Mouse (Mus musculus): ENCODE measurements around the gene Lama2.
"Not testable (repeated sequence)": the region's sequence is repeated elsewhere in the genome, so short reads cannot be mapped to it uniquely, and the experiment has no call there.

Gene Lama2

DNA sequence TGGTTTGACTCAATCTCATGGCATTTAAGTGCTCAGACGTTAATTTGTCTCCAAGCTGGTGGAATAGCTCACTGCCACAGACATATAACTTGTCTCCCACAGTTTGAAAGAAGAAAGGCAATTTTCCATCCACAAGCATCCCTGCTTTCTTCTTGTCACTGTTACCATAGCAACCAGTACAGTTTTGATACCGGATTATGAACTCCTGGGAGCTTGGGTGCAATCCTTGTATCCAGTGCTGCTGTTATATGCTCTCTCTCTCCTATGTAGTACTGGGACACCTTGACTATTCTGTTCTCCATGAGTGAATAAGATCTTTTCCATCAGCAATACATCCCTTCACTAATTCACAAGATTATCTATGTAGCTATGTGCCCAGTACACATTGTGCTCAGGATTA lies 612.2 kb downstream of the Lama2 start:
- no peak for DNase-seq (ENCODE audit: low read depth)

DNA sequence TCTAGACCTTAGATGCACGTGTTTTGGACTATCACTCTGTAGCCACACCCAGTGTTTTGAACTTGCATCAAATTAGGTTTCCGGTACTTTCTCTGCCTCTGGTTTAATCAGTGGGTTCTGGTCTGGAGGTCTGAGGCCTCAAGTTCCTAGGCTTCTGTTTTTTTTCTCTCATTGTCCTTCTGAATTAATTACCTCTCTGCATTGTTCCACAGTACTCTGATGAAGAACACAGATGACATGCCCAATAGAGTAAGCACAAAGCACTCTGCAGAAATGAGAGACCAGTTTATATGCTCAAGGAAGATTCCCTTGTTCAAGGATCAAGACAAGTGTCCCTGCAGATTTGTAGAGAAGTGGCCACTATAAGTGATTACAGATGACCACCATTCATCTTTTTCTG lies 613.8 kb downstream of the Lama2 start:
- DNase-seq (ENCODE audit: low read depth) = no peak

DNA sequence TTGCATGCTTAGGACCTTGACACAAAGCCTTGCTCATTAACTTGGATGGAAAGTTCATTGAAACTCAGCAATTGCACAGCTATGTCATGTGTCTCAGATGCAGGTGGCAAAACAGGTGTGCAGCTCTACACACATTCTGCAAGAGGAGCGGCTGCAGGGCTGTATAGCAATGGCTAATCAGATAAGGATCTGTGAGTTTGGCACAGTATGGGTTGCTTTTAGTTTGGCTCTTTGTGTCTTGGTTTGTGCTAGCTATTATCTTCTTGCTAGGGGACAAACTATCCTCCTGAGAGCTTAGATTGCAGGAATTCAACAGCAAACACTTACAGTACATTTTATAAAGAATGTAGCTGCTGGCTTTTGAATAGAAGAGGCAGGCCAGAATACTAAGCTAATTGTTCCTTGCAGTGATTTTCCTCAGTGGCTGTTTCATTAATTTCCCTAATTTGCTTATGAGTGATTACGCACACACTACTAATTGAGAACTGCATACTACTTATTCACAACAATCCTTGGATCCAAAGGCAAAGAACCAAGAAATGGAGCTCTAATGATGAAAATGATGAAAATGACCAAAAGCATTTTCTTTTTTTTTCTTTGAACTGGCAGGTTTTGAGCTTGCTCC lies 617.9 kb downstream of the Lama2 start:
- DNase-seq (ENCODE audit: low read depth) = no peak

DNA sequence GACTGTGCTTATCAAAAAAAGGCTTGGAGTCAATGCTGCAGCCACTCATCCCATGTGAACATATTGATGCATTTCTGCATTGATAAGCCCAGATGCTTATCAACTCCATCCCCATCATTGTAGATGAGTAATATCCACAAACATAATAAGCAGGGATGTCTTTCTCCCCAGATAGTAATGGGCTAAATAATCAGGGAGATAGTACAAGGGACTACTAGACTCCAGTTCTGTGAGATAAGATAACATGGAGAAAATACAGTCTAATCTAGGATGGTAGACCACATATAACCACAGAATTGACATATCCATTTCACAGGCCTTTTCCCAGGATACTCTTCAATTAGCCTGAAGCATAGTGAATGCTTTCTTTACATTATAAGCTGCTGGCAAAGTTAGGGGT lies 622.9 kb downstream of the Lama2 start:
- DNase-seq (ENCODE audit: low read depth) = no peak

DNA sequence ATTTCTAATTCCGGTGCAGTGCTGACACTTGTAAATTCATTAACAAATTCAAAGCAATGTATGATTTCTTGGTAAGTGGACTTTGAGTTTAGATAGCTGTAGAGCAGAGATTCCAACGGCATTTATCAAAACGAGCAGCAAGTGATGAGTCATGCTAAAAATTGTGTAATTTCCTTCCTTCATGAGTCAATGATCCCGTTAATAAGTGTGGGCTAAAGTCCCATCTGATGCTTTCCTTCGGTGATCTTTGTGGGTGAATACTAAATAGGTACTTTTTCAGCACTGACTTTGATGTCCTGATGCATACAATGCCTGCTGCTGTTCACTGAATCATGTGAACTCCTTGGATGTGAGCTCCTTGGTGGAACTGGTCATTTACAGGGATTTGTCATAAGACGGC lies 623.6 kb downstream of the Lama2 start:
- DNase-seq (ENCODE audit: low read depth) = peak; percentile 6

DNA sequence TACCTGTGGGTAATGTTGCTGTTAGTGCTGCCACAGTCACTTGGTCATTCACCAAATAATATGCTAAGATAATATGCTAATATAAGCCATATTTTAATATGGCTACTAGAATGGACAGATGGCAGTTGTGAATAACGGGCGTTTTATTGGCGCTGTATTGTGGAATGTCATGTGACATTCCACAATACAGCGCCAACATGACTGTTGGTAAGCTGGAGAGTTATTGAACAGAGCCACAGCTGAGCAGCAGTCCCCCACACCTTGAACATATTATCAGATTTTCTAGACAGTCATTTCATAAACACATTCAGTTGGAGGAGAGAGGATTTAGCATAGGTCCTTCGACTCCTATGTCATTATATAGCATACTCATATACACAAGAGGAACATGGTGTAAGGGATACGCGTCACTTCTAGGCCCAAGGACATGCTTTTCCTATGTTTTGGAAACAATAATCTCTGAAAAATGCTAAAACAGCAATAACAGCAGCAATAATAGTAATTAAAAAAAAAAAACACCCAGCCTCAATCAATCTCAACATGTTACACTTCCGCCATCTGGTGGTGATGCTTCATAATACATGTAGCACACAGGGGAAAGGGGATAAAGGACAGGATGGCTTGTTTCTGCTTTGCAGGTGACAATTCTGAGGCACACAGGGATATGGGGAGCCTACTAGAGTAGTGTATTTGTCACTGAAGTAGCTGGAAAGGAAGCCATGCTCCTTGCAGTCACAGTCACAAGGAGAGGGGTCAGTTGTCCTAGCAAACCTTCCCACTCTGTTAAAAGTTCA lies 624.2 kb downstream of the Lama2 start:
- peak; percentile 69 for DNase-seq (ENCODE audit: low read depth)

DNA sequence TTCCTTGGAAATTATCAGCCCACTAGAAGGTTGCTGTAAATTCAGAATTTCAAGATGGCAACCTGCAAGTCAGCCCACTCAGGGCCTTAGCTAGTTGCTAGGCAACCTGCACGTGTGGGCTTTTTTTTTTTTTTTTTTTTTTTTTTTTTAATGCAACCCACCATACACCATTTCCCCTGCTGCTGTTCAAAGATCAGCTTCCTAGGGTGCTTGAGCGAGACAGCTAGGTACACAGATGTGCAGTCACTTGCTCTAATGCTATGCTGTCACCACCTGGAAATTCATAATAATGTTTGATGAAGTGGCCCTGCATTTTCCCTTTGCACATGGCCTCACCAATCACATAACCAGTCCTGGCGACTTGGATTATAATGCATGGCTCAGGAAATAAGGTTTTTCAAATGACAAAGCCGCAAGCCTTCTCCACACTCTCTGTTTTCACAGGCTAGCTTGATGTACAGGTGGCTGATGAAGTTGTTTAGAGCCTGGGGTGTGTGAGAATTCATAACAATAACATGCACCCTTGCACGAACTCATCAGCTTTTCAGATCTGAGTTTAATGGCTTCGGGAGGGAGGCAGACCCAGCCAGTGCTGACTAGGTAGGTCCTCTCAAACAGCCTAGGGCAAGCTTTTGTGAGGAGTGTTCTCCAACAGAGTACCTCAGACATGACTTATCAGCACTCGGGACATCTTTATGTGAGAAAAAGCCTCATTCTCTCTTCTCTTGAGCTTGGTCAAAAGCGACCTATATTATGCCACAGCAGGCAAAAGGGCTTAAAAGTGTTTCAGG lies 625.4 kb downstream of the Lama2 start:
- DNase-seq (ENCODE audit: low read depth) = no peak

DNA sequence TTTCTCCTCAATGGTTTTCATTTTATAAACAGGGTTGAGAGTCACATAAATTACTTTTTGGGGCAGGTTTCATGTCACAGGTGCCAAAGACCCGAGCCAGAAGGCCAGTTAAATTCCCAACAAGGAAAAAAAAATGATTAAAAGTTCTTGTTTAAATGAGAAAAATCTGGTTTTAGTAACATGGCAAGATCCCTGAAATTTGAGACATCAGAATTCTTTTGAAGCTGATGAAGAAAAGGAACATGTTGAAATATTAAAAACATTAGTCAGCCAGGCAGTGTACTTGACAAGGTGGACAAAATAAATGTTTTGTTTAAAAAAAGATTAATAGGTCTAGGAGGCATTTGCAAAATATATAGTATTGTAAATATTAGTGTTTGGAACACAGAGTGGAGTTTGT lies 634.1 kb downstream of the Lama2 start:
- DNase-seq (ENCODE audit: low read depth) = no peak

DNA sequence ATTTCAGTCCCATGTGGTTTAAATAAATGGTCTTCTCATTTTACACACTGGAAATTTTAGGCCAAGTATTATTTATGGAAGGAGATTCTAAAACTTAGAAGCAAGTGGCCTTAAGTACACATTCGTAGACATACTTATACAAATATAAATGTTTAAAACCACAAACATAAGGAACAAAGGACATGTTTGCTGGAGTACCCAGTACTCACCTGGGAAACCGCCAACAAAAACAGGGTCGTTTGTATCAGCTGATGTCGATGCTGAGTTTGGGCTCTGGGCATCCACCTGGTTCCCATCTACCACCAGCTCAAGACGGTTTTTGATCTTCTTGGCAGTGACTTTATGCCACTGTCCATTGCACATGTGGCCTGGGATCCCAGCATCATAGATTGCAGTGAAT lies 635.5 kb downstream of the Lama2 start:
- DNase-seq (ENCODE audit: low read depth) = not testable (repeated sequence)

DNA sequence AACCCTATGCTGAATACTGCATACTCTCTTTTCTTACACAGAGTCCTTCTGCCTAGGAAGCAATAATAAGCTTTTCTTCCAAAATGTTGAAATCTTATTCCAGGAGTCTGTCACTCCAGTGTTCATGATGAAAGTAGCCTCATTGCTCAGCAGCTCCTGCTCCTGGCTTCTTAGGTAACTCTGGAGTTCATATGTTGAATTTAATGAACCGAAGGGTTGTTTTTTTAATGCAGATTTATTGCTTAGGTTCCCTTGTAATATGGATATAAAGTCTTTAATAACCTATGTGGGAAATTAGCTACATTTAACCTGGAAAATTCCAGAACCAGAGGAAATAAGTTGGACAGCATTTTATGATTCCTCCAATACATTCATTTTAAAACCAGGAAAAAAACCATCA lies 636.0 kb downstream of the Lama2 start:
- no peak for DNase-seq (ENCODE audit: low read depth)

DNA sequence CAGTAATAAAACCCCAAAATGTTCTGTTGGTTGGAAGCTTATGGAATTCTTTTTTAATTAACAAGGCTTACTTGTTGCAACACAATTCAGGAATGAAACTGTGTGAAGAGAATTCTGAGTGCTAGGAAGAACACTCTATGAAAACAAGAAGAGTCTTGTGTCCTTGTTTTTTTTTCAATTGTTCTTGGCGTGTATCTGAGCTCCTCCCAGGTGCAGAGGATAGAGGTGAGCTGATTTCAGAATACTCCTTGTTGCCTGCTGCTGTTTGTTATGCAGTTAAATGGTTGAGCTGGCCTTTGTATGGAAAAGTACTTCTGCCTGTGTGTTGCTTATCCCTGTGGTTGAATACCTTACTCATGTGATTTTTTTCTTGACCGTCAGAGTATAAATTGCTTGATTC lies 636.9 kb downstream of the Lama2 start:
- no peak for DNase-seq (ENCODE audit: low read depth)

DNA sequence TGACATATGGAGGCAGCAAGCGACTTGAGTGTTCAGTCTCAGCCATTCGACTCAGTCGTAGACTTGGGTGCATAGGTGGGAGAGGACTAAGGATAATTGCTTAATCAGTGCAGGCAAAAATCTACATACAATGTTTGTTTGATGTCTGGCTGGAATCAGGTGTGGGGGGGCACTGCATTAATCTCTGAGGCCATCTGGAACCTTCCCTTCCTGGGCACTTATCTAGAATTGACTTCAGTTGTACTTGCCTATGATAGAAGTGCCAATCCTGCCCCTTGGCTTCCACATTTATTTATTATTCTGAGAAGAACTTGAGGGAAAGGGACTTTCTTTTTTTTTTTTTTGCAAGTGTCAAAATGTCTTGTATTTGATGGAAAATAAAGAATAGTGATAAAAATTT lies 644.2 kb downstream of the Lama2 start:
- DNase-seq (ENCODE audit: low read depth) = no peak

DNA sequence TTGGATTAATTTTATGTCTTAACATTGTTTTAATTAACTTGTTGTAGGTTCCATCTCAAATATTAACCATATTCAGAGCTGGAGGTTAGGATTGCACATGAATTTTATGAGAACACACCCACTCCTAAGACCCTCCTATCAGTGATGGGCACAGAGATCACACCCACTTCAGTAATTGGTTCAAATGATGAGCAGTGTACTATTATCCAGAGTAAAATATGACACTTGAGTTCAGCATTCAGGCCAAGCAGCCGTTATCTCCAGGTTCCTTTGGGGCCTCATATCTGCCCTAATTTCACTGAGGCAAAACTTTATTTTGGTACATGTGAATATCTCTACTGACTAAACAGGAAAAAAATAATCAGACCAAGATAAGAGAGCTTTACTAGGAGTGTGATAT lies 645.3 kb downstream of the Lama2 start:
- DNase-seq (ENCODE audit: low read depth) = no peak

DNA sequence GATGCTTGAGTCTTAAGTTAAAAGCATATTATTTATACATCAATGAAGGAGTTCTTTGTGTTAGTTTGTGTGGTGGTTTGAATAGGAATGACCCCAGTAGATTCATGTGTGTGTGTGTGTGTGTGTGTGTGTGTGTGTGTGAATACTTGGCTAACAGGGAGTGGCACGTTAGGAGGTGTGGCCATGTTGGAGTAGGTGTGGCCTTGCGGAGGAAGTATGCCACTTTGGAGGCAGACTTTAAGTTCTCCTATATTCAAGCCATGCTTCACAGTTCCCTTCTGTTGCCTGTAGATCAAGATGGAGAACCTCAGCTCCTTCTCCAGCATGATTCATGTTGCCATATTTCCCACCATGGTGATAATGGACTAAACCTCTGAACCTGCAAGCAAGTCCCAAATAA lies 646.0 kb downstream of the Lama2 start:
- no peak for DNase-seq (ENCODE audit: low read depth)

DNA sequence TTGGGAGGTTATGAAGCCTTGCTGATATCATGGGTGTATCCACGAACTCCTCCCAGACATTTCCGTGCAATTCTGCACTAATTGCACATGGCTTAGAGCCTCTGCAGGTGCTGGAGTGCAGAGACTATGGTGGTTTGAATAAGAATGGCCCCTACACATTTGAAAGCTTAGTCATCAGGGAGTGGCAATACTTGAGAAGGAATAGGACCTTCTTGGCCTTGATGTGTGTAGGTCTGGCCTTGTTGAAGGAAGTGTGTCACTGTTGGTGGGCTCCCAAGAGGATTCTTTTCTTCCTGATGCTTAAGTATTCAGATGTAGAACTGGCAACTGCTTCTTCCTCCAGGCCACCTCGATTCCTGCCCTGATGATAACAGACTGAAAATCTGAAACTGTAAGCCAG lies 661.0 kb downstream of the Lama2 start:
- DNase-seq (ENCODE audit: low read depth) = no peak

DNA sequence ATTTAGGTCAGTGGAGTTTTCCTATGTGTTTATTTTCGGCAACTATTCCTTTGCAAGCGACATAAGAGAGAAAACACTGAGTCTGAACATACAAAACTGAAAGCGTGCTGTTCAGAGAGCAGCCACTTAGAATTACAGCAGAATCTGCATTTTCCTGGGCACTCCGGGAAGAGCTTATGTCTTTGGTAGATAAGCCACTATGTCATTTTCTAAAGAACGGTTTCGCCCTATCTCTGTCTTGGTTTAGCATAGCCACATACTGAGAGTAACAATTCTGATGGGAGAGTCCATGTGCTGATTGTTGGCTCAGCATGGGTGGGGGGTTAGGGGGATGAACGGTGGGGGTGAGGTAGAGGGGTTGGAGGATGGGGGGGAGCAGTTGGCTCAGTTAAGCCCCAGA lies 669.1 kb downstream of the Lama2 start:
- no peak for DNase-seq (ENCODE audit: low read depth)

DNA sequence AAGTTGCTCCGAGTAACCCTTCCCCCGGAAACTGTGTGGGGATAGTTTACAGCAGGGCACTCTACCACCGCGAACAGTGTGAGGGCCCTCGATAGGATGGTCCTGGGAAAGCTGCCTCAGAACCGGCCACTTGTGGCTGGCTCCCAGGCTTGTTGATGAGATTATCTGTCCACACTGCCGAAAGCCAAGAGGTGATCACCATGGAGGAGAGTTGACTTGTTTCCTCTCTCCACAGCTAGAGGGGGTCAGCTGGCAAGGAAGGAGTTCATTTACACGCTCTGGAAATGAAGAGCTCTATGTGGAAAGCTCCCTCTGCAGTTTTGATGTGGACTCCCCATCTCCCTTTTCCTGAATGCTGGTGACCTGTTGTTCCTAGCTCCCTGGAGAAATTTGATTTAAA lies 669.9 kb downstream of the Lama2 start:
- no peak for DNase-seq (ENCODE audit: low read depth)

DNA sequence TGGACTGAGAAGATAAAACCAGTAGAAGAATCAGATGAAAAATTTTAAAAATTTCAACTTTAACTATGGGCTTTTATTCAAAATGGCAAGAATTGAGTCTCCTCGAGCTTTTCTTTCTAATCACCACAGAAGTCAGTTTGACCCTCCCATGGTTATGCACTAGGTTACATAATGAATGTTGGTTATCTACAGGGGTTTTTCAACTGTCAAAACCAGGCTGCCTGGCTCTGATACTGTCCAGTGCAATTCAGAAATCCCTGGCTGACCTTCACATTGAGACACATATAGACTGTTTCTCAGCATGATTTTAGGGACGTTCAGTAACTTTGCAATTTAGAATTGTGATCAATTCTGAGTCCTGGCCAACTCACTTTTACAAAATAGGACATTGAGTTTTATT lies 671.2 kb downstream of the Lama2 start:
- no peak for DNase-seq (ENCODE audit: low read depth)

DNA sequence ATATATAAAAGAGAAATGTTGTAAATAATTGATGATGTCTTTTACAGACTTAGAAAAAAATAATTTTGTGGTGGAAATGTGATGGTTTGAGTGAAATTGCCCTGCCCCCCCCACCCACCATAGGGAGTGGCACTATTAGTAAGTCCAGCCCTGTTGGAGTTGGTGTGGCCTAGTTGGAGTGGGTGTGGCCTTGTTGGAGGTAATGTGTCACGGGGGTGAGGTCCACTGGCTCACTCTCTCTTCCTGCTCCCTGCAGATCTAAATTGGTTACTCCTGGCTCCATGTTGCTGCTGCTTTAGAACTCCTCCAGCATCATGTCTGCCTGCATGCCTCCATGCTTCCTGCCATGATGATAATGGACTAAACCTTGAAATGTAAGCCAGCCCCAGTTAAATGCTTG lies 680.0 kb downstream of the Lama2 start:
- DNase-seq (ENCODE audit: low read depth) = no peak

DNA sequence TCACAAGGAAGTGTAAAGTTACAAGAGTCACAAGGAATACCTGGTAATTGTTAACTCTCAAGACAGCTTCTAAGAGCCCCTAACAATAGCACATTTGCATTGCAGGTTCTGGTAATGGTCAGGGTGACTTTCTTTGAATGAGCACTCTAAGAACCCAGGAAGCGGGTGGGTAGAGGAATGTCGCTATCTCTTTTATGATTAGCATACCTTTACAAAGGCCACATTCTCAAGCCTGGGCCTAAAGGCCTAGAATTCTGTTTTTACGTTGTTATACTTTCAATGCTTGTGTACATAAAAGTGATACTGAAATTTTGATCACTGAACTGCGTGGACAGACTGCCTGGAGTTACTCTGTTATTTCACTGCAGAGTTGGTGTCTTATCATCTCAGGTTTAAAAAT lies 681.1 kb downstream of the Lama2 start:
- not testable (repeated sequence) for DNase-seq (ENCODE audit: low read depth)

DNA sequence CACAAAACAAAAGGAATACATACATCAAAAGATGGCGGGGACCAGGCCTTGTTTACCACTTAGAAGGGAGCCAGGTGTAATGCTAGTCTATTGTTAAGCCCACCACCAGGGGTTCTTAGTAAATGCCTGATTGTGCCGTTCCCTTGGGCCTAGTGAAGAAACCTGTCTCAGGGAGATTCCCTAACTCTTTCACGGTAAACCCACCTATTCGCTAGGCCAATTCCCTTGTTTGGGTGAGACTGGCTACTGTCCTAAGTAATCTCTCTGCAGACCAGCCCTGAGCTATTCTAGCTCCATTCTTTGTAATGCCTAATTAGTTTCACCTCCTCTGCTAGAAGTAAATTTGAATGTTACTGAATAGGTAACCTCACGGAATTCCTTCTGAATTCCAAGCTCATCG lies 683.5 kb downstream of the Lama2 start:
- not testable (repeated sequence) for DNase-seq (ENCODE audit: low read depth)
